Mouse (Mus musculus) cerebellum, adult (tissue): ENCODE results near the gene Slc48a1.

Source experiments
- ATAC-seq: cut with Nextera tagmentation; 2 replicates; pipeline ENCODE4 v1.9.2; 2017; ENCODE audit warnings: mild to moderate bottlenecking, moderate library complexity, mixed read lengths; ENCODE audit not compliant: insufficient number of reproducible peaks, low FRiP score, low TSS enrichment

Slc48a1 gene

DNA sequence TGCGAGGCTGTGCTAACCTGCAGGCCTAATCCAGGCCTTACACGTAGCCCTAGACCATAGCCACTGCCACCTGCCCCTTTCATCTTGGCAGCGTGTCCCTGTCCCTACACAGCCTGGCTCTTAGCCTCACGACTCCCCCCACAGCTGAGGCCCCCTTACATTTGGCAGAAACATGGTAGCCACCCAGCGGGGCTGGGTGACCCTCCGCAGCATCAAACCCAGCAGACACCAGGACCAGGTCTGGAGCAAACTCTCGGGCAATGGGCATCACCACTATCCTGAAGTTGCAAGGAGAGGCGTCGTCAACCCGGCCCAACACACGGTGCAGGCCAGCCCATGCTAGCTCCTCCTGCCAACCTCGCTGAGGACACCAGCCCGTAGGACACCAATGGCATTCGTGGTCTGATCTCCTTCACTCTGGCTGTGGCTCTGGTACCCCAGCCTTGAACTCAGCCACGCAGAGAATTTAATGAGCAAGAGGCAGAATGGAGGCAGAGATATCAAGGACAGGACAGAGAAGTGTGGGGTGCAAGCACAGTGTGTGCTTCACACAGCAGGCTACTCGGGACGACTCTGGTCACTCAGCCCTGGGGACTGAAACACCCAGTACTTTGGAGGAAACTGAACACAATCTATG, 18.5 kb downstream of the Slc48a1 start:
- ATAC-seq, result no peak

DNA sequence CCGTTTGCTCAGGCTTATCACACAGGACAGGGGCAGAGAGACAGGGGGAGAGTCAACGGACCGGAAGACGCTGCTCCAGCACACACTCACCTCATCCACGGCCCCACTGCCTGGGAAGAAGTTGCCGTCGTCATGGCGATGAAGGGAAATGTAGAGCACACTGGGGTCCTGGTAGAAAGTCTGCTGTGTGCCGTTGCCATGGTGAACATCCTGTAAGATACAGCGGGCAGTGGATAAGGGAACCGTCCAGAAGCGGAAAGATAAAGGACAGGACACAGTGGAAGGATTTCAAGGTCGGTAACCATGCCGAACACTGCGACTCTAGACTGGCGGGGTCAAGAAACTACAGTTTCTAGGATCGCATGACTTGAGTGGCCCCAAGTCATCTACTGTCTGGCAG, 19.8 kb downstream of the Slc48a1 start:
- no peak for ATAC-seq

- no peak for ATAC-seq
These were observed 21.1 kb downstream of the Slc48a1 start for GRCm38 (mm10) chr15:97799446-97799845.

GRCm38 (mm10) chr15:97800853-97801252, 22.5 kb downstream of the Slc48a1 start:
- ATAC-seq, result no peak

DNA sequence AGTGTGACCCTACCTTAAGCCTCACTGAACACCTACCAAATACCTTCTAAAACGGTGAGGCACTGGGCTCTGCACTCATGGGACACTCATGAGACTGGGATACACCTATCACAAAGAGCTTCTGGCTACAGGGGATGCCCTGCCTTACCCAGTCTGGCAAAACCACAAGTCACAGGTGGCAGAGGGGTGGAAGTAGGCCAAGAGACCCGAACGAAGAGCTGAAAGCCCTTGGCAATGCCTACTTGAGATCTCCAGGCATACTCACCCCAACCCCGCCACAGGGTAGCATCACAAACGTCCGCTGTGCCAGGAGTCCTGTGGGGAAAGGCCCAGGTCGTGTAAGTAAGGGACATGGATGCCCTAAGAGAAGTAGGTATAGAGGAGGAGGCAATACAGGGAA, 23.5 kb downstream of the Slc48a1 start:
- no peak for ATAC-seq

DNA sequence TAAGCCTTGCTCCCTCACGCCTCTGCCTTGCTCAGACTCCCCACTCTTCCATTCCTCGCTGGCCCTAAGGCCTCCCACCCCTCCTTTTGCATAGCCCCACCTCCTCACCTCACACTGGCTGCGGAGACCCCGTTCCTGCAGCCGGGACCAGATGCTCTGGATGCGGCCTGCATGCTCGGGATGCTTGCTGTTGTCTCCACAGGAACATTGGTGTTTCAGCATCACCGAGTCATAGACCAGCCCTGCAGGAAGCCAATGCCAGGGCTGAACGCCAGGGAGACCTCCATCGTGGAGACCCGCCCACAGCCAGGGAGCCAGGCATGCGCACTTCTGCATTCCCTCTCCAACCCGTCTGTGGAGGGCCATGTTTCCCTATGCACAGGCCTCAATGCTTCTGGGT, 24.3 kb downstream of the Slc48a1 start:
- no peak for ATAC-seq

DNA sequence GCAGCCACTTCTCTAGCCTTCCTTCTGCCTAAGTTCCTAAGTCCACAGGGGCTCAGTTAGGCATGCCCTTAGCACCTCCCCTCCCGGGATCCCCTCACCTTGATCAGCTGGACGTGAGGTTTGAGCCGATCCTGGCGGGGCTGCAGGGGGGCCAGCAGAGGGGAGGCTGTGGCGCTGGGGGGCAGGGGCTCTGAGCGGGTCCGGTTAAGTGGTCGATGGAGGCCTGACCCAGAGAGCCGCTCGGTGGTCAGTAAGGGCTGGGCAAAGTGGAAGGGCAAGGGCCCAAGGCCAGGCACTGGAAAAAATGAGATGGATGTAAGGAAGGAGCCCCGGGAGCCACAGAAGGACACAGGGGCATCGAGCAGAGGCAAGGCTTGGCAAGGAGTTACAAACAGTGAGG, 29.5 kb downstream of the Slc48a1 start:
- no peak for ATAC-seq

GRCm38 (mm10) chr15:97808532-97808931, 30.2 kb downstream of the Slc48a1 start:
- ATAC-seq, result no peak

DNA sequence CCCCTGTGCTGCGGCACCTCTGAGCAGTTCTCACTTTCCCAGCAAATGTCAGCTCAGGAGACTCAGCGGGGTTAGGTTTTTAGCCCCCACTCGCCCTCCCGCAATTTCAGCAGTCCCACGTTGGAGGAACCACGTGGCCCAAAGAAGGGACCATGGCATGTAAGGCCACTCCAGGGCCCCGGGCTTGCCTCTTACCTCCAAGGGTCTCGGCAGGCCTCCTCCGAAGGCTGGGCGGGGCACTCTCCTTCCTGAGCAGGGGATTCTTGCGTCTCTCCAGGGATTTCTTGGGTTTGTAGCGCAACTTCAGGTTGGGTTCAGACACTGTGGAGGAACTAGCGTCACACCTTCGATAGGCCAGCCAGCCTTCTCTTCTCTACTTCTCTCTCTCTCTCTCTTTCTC, 30.9 kb downstream of the Slc48a1 start:
- ATAC-seq, result no peak

GRCm38 (mm10) chr15:97809942-97810341, 31.6 kb downstream of the Slc48a1 start:
- ATAC-seq, result no peak

GRCm38 (mm10) chr15:97810399-97810798, 32.1 kb downstream of the Slc48a1 start:
- ATAC-seq, result no peak

GRCm38 (mm10) chr15:97811307-97811706, 33.0 kb downstream of the Slc48a1 start:
- no peak for ATAC-seq

- ATAC-seq, result peak; percentile 83
These were observed 33.8 kb downstream of the Slc48a1 start for GRCm38 (mm10) chr15:97812126-97812525.

DNA sequence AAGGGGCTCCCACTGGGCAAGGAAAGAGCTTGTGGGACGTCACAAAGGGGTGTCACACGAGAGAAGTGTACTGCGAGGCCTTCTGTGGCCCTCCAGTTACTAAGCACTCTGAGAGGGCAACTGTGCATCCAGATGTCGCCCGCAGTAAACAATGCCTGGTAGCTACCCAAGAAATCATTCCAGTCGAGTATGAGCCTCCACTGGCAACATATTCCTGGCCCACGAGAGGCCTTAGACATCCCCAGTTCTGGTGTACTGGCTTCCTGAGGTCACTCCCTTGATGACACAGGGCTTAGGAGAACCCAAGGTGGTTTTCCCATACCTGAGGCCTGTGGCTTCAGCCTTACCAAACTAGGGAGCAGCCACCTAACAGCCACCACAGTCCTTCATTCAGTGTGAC, 34.6 kb downstream of the Slc48a1 start:
- ATAC-seq, result no peak

GRCm38 (mm10) chr15:97813452-97814204, 35.3 kb downstream of the Slc48a1 start:
- peak; percentile 51 for ATAC-seq

- no peak for ATAC-seq
These were observed 36.4 kb downstream of the Slc48a1 start for GRCm38 (mm10) chr15:97814703-97815102.

GRCm38 (mm10) chr15:97815254-97815653, 36.9 kb downstream of the Slc48a1 start:
- no peak for ATAC-seq

GRCm38 (mm10) chr15:97816199-97816994, 38.1 kb downstream of the Slc48a1 start:
- no peak for ATAC-seq

DNA sequence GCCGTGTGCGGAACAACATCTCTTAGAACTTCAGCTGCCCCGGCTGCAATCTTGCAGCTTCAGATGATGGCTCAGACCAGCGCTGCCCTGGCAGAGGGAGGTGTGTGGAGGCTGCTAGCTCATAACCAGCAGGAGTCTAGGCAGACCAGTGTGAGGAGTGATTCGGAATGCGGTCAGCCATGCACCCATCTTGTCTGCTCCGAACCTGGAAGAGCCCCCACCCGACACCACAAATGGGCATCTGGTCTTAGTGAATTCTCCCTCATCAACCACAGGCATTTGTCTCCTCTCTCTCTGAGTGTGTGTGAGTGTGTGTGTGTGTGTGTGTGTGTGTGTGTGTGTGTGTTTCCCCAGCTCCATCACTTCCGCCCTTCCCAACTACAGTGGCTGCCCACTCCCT, 41.6 kb downstream of the Slc48a1 start:
- ATAC-seq, result no peak

DNA sequence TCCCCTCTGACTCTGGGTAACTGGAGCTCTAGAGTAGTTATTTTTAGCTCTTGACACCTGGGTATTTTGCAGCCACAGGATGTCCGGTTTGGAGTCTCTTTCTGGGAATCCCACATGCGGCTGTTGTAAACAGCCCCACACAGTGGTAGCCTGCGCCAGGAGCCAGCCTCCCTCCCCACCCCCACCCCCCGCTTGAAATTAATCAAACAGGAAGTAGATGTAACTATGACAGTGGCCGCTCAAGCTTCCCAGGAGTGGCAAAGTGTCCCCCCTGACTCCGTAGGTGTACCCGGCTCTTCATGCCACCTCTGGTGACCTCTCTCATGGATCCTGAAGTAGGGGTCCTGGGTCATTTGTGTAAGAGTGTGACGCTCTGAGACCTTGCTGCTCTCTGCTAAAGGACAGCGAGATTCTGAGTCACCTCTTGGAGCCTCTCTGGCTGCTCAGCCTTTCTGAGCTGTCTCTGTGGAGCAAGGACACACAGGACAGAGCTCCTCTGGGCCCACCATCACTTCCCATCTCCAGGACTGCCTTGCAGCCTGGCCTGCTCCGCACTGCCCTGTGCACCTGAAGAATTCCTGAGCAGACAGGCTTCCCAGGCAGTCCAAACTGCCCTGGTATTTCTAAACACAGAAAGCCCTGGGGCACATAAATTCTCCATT, 43.1 kb downstream of the Slc48a1 start:
- no peak for ATAC-seq

DNA sequence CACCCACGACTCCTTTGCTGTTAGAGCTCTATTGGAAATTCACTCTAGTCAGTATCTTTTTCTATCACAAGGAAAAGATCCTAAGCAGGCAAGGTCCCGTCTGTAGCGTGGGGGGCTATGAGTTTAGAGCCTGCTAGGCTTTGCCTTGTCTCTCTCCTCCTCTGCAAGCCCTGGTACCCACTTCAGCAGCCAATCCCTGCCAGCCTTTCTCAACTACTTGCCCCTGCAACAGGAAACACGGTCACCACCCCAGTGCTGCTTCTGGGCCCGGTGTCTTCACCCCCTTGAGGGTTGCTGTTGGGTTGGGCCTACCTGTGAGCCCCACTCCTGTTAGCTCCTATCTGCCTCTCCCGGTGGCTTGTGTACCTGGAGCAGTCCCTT, 43.7 kb downstream of the Slc48a1 start:
- ATAC-seq, result no peak
